Mouse (Mus musculus) forebrain, postnatal 0 days (tissue): ENCODE data around the gene Lamc3. TPM values are rescaled to one million over a fixed set of nuclear protein-coding genes. Genes with fewer than 3 reads are reported as not detected.

ENCODE experiments used
- ATAC-seq: fragments of 200-750 bp; cut with Nextera tagmentation; 2 replicates; pipeline ENCODE4 v1.8.0; 2017; ENCODE audit warnings: mild to moderate bottlenecking, moderate library complexity
- DNase-seq: peaks from one replicate; pipeline ENCODE4 v3.0.0-alpha.2; 2015
- H3K27ac ChIP-seq: fragments of 300-500 bp; sonication (generic); 2 replicates; pipeline ENCODE4 v1.5.1; 2014; ENCODE audit warnings: low read depth, mild to moderate bottlenecking, antibody characterized with exemption, low read length, moderate library complexity, mixed read lengths
- H3K27me3 ChIP-seq: fragments of 300-500 bp; sonication (generic); 2 replicates; pipeline ENCODE4 v1.6.1; 2014; ENCODE audit warnings: mild to moderate bottlenecking, low read length, mixed read lengths; ENCODE audit not compliant: insufficient read depth
- H3K36me3 ChIP-seq: fragments of 300-500 bp; sonication (generic); 2 replicates; pipeline ENCODE4 v1.6.1; 2014; ENCODE audit warnings: mild to moderate bottlenecking, moderate library complexity; ENCODE audit not compliant: insufficient read depth
- H3K4me1 ChIP-seq: fragments of 300-500 bp; sonication (generic); 2 replicates; pipeline ENCODE4 v1.6.1; 2014; ENCODE audit warnings: antibody characterized with exemption; ENCODE audit not compliant: insufficient read depth
- H3K4me2 ChIP-seq: fragments of 300-500 bp; sonication (generic); 2 replicates; pipeline ENCODE4 v1.6.1; 2014; ENCODE audit warnings: low read depth, mild to moderate bottlenecking, moderate library complexity
- H3K4me3 ChIP-seq: fragments of 300-500 bp; sonication (generic); 2 replicates; pipeline ENCODE4 v1.5.1; 2014; ENCODE audit warnings: low read depth, low read length, mixed read lengths
- H3K9ac ChIP-seq: fragments of 300-500 bp; sonication (generic); 2 replicates; pipeline ENCODE4 v1.6.1; 2014; ENCODE audit warnings: mild to moderate bottlenecking
- H3K9me3 ChIP-seq: fragments of 300-500 bp; sonication (generic); 2 replicates; pipeline ENCODE4 v1.6.1; 2016; ENCODE audit warnings: low read length
- CTCF ChIP-seq: sonication (generic); IDR thresholded peaks from 2 replicates; pipeline ENCODE4 v1.5.1; 2016; ENCODE audit warnings: antibody characterized with exemption, control low read depth, low read depth
- WGBS: fragments of 180-500 bp; shearing (Covaris S2); extraction: QIAGEN DNeasy Blood & Tissue Kit; methylation state at CpG from one replicate; pipeline ENCODE4 v1.1.7; 2014; 5-methylcytosine and 5-hydroxymethylcytosine counted together
- polyA plus RNA-seq: library from polyadenylated mRNA; unstranded; fragments of >200 nt; fragmentation: Nextera tagmentation; extraction: Ambion mirVana; gene quantifications from 2 replicates; pipeline ENCODE4 v1.2.1, GENCODE M21; 2015
- total RNA-seq: library from RNA; depleted of rRNA; stranded (reverse); fragments of >200 nt; gene quantifications from 2 replicates; pipeline ENCODE4 v1.2.3, GENCODE M21; 2014

Gene Lamc3
- total and polyA plus RNA-seq, 2 experiments from 2014 or later: 2.5 to 11.0 TPM

DNA sequence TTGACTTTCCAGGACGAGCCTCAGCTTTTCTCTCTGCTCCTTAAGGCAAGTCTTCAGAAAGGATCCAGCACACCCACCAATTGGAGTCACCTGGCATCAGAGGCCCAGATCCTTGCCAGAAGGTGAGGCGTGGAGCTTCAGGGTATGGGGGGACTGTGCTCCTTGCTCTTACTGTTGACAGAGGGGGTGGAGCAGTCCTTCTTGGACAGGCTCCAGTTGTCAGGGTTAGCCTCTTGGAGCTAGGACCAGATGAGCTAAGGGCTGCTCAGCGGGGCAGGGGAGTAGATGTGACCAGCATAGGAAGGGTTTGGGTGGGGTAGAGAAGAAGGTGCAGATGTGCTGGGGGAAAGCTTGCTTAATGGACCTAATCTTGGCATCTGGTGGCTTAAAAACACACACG lies 38.8 kb downstream of the Lamc3 start:
- Histone ChIP-seq H3K27me3 (no peaks in the 10 kb centered on the region), H3K4me3 (no peak overlapping the region), H3K27ac (no peak overlapping the region), H3K36me3 (no peaks in the 10 kb centered on the region), H3K9ac (no peak overlapping the region), H3K4me2 (no peak overlapping the region), H3K9me3 (no peaks in the 10 kb centered on the region), H3K4me1 (no peaks in the 10 kb centered on the region)
- ATAC-seq (no peak), DNase-seq (no peak)
- TF ChIP-seq CTCF: no peak
- WGBS: 43% methylated on average over 4 of the region's 4 CpGs

DNA sequence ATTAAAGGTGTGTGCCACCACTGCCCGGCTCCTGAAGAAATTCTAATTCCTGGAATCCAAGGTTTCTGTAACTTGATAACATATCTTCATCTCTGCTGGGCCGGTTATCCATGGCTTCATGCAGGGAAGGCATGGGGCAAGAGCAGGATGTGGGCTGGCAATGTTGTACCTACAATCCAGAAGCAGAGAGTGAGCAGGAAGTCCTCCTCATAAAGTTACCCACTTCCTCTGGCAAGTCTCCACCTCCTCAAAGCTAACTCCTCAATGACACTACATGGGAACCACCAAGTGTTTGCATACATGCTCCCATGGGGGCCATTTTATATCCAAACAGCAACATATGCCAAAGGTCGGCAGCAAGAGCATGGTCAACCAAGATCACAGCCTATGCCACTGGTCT lies 42.6 kb downstream of the Lamc3 start:
- Histone ChIP-seq H3K27ac (no peak overlapping the region), H3K4me3 (no peak overlapping the region), H3K27me3 (no peaks in the 10 kb centered on the region), H3K4me2 (no peak overlapping the region), H3K9me3 (no peaks in the 10 kb centered on the region), H3K4me1 (no peaks in the 10 kb centered on the region), H3K36me3 (no peaks in the 10 kb centered on the region), H3K9ac (no peak overlapping the region)
- WGBS: 88% methylated on average over 3 of the region's 3 CpGs
- ATAC-seq (no peak), DNase-seq (no peak)
- no peak for TF ChIP-seq CTCF

DNA sequence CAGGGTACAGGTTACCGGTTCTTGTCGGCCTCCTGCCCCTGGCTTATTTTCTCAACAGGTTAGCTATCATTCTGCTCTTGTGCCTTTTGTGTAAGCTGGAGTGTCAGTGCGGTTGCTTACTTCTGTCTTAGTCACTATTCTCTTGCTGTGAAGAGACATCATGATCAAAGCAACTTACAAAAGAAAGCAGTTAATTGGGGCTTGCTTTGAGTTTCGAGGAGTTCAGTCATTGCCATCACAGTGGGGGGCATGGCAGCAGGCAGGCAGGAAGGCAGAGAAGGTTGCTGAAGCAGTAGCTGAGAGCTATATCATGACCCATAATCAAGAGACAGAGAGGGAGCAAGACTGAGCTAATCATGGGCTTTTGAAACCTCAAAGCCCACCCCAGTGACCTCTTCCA lies 47.5 kb downstream of the Lamc3 start:
- no peak for TF ChIP-seq CTCF
- no peak overlapping the region for H3K4me3 ChIP-seq
- H3K4me2 ChIP-seq: no peak overlapping the region
- no peaks in the 10 kb centered on the region for H3K36me3 ChIP-seq
- no peaks in the 10 kb centered on the region for H3K9me3 ChIP-seq
- DNase-seq (no peak), ATAC-seq (no peak)
- H3K9ac ChIP-seq: no peak overlapping the region
- H3K4me1 ChIP-seq: no peaks in the 10 kb centered on the region
- H3K27ac ChIP-seq: no peak overlapping the region
- 15% methylated on average over 4 of the region's 4 CpGs for WGBS
- H3K27me3 ChIP-seq: no peaks in the 10 kb centered on the region

DNA sequence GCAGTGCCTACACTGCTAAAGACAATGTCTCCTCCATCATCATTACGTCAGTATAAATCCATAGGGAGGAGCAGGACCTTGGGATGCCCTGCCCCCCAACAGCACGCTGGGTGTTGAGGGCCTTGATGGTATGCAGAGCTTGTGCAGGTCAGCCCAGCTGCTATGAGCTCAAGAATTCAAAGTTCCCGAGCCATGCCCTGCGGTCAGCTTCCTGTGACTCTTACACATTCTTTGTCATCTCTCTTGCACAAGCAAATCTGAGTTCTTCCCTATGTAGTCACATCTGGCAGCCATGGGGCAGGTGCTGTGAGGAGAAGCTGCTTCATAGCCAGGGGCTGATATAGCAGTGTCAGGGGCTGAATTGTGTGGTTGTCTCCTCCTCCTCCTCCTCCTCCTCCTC lies 48.0 kb downstream of the Lamc3 start:
- Histone ChIP-seq H3K9me3 (no peaks in the 10 kb centered on the region), H3K27ac (no peak overlapping the region), H3K4me1 (no peaks in the 10 kb centered on the region), H3K27me3 (no peaks in the 10 kb centered on the region), H3K4me3 (no peak overlapping the region), H3K36me3 (no peaks in the 10 kb centered on the region), H3K9ac (no peak overlapping the region), H3K4me2 (no peak overlapping the region)
- WGBS: 39% methylated on average over 4 of the region's 4 CpGs
- no peak for ATAC-seq
- no peak for DNase-seq
- no peak for TF ChIP-seq CTCF

DNA sequence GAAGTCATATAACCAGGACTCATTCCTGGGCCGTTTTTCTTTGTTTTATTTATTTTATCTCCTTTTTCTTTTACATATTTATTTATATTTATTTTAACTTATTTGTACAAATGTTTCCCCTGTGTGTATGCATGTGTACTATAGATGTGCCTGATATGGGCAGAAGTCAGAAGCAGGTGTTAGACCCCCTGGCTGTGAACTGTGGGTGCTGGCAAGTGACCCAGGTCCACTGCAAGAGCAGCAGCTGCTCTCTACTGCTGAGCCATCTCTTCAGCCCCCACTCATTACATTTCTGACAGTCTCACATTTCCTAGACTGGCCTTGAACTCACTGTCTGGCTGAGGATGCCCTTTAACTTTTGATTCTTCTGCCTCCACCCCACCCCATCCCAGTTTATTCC lies 51.2 kb downstream of the Lamc3 start:
- no peak for TF ChIP-seq CTCF
- Histone ChIP-seq H3K9me3 (no peaks in the 10 kb centered on the region), H3K27ac (no peak overlapping the region), H3K9ac (no peak overlapping the region), H3K4me1 (no peaks in the 10 kb centered on the region), H3K4me3 (no peak overlapping the region), H3K27me3 (no peaks in the 10 kb centered on the region), H3K4me2 (no peak overlapping the region), H3K36me3 (no peaks in the 10 kb centered on the region)
- ATAC-seq: no peak
- no peak for DNase-seq
- WGBS: 97% methylated on average over 1 of the region's 1 CpGs

DNA sequence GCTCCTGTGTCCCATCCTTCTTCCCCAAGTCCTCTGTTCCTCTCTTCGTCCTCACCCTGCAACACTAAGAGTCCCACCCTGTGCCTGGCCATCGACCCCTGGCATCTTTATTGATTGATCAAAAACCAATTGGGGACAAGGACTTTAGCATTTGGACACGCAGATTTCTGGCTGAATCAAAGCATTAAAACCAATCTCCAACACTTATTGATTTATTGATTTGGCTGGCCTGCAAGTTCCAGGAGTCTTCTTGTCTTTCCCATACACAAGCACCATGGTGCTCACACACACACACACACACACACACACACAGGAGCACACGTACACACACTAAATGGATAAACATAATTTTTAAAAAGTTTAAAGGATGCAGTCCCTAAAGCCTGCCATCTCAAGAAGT lies 55.9 kb downstream of the Lamc3 start:
- no peaks in the 10 kb centered on the region for H3K9me3 ChIP-seq
- ATAC-seq (no peak), DNase-seq (no peak)
- H3K27me3 ChIP-seq: no peaks in the 10 kb centered on the region
- no peak overlapping the region for H3K4me3 ChIP-seq
- TF ChIP-seq CTCF: no peak
- no peaks in the 10 kb centered on the region for H3K4me1 ChIP-seq
- no peaks in the 10 kb centered on the region for H3K36me3 ChIP-seq
- WGBS: 81% methylated on average over 4 of the region's 4 CpGs
- H3K4me2 ChIP-seq: no peak overlapping the region
- H3K27ac ChIP-seq: no peak overlapping the region
- H3K9ac ChIP-seq: no peak overlapping the region

DNA sequence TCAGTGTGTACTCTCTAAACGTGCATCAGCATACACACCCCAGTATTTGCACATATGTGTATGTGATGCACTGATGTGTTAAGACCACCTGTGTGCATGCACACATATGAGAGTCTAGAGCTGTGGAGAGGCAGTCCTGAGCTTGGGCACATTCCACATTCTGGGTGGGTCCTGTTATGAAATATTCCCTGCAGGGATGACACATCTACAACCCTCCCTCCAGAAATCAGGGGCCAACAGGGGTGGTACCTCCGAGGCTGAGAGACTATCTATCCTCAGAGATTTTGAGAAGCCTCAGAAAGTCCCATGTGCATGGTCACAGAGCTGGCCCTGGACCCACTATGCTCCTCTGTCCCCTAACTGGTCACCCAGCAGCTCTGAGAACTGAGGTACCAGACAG lies 58.5 kb downstream of the Lamc3 start:
- no peak for ATAC-seq
- Histone ChIP-seq H3K4me3 (no peak overlapping the region), H3K27ac (no peak overlapping the region), H3K9me3 (no peaks in the 10 kb centered on the region), H3K36me3 (no peaks in the 10 kb centered on the region), H3K4me2 (no peak overlapping the region), H3K4me1 (peaks cover under 1% of the 10 kb centered on the region; the same call in 1 of the 2 replicates), H3K9ac (no peak overlapping the region), H3K27me3 (no peaks in the 10 kb centered on the region)
- no peak for TF ChIP-seq CTCF
- WGBS: 76% methylated on average over 2 of the region's 2 CpGs
- DNase-seq: no peak

DNA sequence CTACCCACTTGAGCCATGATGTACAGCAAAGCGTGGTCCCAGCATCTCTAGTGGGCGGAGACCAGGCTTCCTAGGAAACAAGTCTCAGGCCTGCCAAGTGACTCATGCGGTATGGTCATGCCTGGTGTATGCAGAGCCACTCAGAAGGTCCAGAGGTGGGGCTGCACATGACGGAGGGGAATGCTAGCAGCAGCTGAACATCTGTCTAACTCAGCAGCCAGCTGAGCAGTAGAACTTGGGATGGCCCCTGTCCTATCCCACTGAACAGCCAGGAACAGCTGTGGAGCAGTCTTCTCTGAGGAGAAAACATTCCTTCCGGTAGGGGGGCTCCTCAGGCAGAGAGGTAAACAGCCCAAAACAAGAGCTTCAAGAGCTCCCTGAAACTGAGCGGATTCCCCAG lies 61.3 kb downstream of the Lamc3 start:
- Histone ChIP-seq H3K4me1 (peaks cover 11% of the 10 kb centered on the region), H3K4me3 (no peak overlapping the region), H3K9me3 (no peaks in the 10 kb centered on the region), H3K27ac (no peak overlapping the region), H3K4me2 (no peak overlapping the region), H3K9ac (no peak overlapping the region), H3K27me3 (no peaks in the 10 kb centered on the region), H3K36me3 (no peaks in the 10 kb centered on the region)
- ATAC-seq: no peak
- DNase-seq: no peak
- TF ChIP-seq CTCF: no peak
- 80% methylated on average over 6 of the region's 6 CpGs for WGBS
